Mouse (Mus musculus): Measurements from ENCODE around the gene Zdhhc23.

The Zdhhc23 gene

DNA sequence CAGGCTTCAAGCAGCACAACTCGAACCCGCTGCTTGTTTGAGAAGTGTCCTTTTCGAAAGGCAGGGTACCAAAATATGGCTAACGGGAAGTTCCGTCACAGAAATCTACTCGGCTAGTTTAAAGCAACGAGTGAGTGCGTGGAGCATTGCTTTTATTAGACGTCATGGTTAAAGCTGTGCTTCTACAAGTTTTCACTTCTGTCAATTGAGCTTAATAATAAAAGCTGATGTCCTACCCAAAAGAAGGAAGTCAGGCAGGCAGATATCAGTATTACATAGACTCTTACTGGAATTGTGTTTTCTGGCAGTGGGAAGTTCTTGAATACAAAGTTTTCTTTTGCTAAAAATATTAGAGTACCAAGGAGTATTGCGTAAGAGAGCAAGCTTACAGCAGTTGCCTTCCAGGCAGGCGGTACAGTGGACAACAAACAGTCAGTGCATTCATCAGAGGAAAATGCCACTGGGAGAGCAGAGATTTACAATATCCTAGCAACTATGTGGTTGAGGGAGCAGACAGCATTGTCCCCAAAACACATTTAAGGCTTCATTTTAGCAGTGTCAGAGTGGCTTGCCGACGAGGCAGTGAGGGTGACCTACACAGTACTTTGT, 13.7 kb downstream of the Zdhhc23 start:
- DNase-seq = peak in 1 of 2 experiments; percentile 20

DNA sequence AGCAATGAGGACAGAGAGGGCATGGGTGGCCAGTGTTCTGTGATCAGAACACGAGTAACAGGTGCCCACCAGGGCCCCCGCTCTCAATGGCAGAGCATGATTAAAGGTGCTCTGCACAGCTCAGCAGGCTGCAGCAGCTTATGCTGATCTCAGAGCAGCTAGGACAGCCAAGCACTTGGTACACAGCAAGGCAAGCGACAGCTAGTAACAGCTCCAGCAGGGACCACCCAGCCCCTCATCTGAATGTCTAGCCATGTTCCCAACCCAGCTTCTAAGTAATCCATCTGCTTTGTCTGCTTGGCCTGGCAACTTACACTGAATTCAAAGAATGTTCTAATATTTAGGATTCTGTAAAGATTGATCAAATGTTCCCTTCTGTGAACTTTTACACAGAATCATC, 15.8 kb downstream of the Zdhhc23 start:
- no peak for DNase-seq

DNA sequence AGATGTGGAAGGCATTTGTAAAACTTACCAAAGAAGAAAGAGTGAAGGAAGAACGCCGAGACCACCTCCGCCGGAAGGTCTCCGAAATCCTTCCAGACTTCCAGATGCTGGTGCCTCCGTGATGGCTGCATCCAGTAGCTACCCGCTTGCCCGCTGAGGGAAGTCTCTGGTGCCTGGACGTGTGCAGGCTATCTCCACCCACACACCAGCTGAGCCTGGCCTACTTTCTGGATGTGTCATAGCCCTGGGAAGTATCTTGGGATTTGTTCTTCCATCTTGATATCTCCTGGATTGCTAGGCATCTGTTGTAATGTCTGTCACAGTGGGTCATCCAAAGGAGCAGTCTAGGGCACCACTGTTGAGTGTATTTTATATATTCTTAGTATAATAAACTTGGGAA, 16.3 kb downstream of the Zdhhc23 start:
- no peak for DNase-seq

- DNase-seq = no peak
Measured at GRCm38 (mm10) chr16:43958038-43958437, 21.6 kb downstream of the Zdhhc23 start.

DNA sequence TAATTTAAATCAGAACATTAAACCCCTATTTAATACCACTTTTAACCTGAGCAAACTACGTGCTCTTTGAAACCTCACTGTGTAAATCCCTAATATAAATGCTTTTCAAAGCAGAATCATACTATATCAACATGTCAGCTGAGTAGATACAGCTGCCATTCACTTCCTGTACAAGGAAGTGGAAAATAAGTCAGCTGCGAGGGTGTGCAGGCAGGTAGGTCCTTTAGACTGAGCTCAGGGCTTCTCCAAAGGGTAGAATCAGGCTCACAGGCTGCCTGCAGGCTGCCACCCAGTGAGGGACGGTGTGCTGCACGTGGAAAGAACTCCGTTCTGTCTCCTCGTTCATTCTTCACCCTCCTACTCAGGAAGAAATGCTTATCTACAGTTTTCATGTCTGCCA, 24.7 kb downstream of the Zdhhc23 start:
- DNase-seq = no peak

DNA sequence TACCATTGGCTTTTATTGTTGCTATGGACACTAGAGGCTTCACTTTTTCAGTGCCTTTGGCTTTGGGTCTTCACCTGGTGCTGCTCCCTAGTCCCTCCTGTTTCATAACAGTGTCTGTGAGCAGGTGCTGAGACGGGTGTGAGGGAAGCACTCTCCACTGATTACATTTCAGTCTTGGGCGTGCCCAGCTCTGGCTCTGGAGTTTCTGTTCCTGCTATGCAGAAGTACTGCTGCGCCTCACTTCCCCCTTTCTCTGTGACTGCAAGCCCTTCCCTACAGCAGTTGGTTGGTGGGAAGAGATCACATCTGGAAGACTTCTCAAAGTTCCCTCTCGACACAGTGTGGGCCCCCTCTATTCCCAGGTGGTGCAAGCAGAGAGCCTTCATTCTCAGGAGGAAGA, 28.0 kb downstream of the Zdhhc23 start:
- peak; percentile 62 to 64 for DNase-seq

GRCm38 (mm10) chr16:43945869-43946268, 33.7 kb downstream of the Zdhhc23 start:
- DNase-seq = no peak

DNA sequence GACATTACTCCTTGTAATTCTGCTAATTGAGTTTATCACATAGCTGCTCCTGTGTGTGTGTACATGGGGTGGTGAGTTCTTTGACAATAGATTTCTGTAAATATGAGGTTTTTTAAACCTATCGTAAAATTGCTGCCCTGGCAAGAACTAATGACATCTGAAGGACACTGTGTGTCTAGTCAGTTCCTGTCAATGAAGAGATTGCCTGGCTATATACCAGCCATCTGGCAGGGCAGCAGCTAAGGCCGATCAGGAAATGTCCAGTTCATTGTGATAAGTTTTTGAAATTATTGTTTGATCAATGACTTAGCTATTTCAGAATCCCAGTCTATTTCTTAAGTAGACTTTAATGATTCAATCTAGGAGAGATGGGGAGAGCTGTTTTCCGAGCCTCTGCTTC, 34.2 kb downstream of the Zdhhc23 start:
- DNase-seq = no peak

DNA sequence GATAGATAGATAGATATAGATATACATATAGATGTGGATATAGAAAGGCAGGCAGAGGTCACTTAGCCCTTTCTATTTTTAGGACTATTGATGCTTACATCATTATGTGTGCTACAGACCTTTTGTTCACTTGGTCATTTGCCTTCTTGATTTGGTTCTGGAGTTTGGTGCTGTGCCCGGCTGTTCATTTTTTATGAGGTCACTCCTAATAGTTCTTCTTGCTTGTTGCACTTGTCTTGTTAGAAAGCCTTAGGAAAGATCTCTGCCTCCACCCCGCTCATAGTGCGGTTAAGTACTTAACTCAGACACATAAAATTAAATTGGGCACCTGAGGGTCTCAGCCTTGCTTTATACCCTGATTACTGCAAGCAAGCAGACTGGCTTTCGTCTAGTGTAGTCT, 38.7 kb downstream of the Zdhhc23 start:
- no peak for DNase-seq

DNA sequence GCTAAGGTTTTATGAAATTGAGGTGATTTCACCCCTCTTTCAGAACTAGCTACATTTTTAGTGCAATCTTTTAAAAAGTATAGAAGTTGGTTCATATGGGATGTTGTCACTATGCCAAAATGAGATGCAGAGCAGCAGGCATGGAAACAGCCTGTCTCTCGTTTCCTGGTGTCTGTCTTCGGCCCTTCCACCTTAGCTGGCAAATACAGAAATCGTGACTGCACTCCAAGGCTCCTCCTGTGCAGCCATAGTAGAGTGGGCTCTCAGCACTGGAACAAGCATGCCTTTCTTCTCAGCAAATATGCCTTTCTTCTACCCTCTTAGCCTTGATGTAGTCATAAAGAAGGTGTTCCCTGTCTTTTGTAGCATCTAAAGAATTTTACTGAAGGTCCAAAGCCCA, 43.7 kb downstream of the Zdhhc23 start:
- no peak for DNase-seq

GRCm38 (mm10) chr16:43935367-43935766, 44.2 kb downstream of the Zdhhc23 start:
- no peak for DNase-seq

GRCm38 (mm10) chr16:43934856-43935255, 44.7 kb downstream of the Zdhhc23 start:
- DNase-seq = no peak

DNA sequence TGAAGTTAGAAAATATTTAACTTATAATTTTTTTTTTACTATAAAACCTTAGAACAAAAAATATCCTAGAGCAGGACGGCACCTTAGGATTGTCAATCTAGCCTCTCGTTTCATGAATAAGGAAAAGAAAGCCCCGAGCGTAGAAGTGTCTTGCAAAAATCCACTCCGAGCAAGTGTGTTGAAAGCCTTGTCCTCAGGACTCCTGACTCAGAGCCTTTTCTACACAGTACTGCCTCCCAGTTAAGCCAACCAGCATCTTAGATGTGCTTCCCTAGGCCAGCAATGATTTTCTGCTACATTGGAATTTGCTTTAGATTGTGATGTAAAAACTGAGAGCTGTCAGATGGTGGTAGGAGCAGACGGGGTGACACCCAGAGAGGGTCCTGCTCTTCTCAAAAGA, 46.5 kb downstream of the Zdhhc23 start:
- DNase-seq = peak in 1 of 2 experiments; percentile 43

- no peak for DNase-seq
Measured at GRCm38 (mm10) chr16:43932319-43932718, 47.3 kb downstream of the Zdhhc23 start.

- DNase-seq = no peak
Measured at GRCm38 (mm10) chr16:43931502-43931901, 48.1 kb downstream of the Zdhhc23 start.

DNA sequence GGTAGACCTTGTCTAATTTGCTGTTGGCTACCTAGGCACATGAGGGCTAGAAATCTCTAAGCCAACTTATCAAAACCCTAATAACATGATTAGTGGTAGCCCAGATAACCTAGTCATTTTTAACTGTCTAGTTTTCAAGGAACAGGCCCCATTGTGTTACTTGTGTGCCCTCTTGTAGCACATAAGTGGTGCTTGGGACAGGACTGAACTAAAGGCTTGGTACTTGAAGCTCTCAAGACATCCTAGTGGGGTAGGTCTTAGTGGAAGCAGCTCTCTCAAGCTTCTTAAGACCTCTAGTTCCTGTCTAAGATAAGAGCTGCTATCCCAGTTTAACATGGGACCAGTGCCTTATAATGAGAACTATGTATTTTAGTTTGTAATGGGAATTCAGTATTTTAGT, 49.0 kb downstream of the Zdhhc23 start:
- no peak for DNase-seq

- DNase-seq = no peak
Measured at GRCm38 (mm10) chr16:43926341-43926859, 53.2 kb downstream of the Zdhhc23 start, which contains the start of gene Qtrt2. Gene Qtrt2, minus strand, starts transcription at chr16:43926809.

- no peak for DNase-seq
Measured at GRCm38 (mm10) chr16:43925846-43926245, 53.7 kb downstream of the Zdhhc23 start.

DNA sequence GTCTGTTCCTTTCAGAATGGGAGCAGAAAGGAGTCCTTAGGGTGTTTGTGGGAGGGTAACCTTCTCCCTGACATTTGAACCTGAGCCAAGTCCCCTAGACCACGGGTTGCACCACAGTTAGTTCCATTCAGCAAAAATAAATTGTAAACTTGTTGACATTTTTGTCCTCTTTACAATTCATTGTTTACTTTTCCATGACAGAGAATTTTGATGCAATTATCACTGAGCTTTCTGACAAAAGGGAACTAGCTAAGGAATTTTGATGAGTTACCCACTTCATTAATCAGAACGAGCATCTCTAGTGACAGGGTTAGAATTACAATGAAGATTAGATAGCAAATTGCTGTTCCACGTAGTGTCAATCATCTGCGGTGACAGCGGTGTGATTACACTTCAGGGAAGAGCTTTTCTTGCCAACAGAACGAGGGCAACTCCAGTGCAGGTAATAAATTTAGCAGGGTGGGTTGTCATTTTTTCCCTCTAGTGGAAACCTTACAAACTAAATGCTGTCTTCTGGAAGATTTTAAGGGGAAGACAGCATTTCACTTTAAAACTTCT, 54.5 kb downstream of the Zdhhc23 start:
- no peak for DNase-seq

GRCm38 (mm10) chr16:43922630-43923029, 57.0 kb downstream of the Zdhhc23 start:
- DNase-seq = no peak

- DNase-seq = no peak
Measured at GRCm38 (mm10) chr16:43922024-43922423, 57.6 kb downstream of the Zdhhc23 start.

GRCm38 (mm10) chr16:43918867-43919266, 60.7 kb downstream of the Zdhhc23 start:
- no peak for DNase-seq

All from lung, adult 18-20 months (tissue).